Mouse (Mus musculus) thymus, adult 2 months (tissue): ENCODE results near the gene Tab2.
A peak's percentile ranks its signal among the peaks of the same experiment; 100 is the strongest.

Experiments
- CTCF ChIP-seq: fragments of 200-500 bp; IDR thresholded peaks from 2 replicates; pipeline ENCODE4 v1.5.1; 2012; ENCODE audit warnings: mild to moderate bottlenecking, control low read depth, low read length, moderate library complexity, borderline replicate concordance; ENCODE audit not compliant: control insufficient read depth, poor library complexity, insufficient read depth; ENCODE audit errors: extremely low read depth
- POLR2A ChIP-seq: fragments of 200-500 bp; IDR thresholded peaks from 2 replicates; pipeline ENCODE4 v1.6.1; 2012; ENCODE audit warnings: mild to moderate bottlenecking, low read length, control low read depth, moderate library complexity; ENCODE audit not compliant: control insufficient read depth, poor library complexity, insufficient read depth; ENCODE audit errors: extremely low read depth

GRCm38 (mm10) chr10:7883524-7883923, 72.5 kb downstream of the Tab2 start:
- TF ChIP-seq CTCF (peak; percentile 62; the same call in 1 of the 2 replicates), POLR2A (no peak)
